Mouse (Mus musculus) layer of hippocampus, postnatal 36 days (tissue): ENCODE data around the gene Sprr2a3. TPM values are rescaled to one million over a fixed set of nuclear protein-coding genes. Genes with fewer than 3 reads are reported as not detected.
"Not testable (repeated sequence)": the region's sequence is repeated elsewhere in the genome, so short reads cannot be mapped to it uniquely, and the experiment has no call there.

Experiments
- DNase-seq, 2 experiments: peaks; one replicate each; pipeline ENCODE4 v3.0.0; 2022
- total RNA-seq, 2 experiments: library from RNA; stranded (reverse); gene quantifications; 2 replicates each; pipeline ENCODE4 v1.2.3; 2021

Sprr2a3 gene
- not detected for total RNA-seq

GRCm38 (mm10) chr3:92285101-92285500, at the start of gene Sprr2a3:
TSS of gene Sprr2a3 (plus strand) at chr3:92285417.
- DNase-seq: not testable (repeated sequence)

GRCm38 (mm10) chr3:92236463-92237189, 48.6 kb upstream of the Sprr2a3 start:
- DNase-seq: not testable (repeated sequence)

- DNase-seq: not testable (repeated sequence)
Observed at GRCm38 (mm10) chr3:92238736-92239135, 46.5 kb upstream of the Sprr2a3 start.

- DNase-seq: not testable (repeated sequence)
Observed at GRCm38 (mm10) chr3:92239197-92239596, 46.0 kb upstream of the Sprr2a3 start.

- DNase-seq: not testable (repeated sequence)
Observed at GRCm38 (mm10) chr3:92244833-92245232, 40.4 kb upstream of the Sprr2a3 start.

- not testable (repeated sequence) for DNase-seq
Observed at GRCm38 (mm10) chr3:92246245-92246644, 39.0 kb upstream of the Sprr2a3 start.

- not testable (repeated sequence) for DNase-seq
Observed at GRCm38 (mm10) chr3:92248494-92248893, 36.7 kb upstream of the Sprr2a3 start.

- not testable (repeated sequence) for DNase-seq
Observed at GRCm38 (mm10) chr3:92250450-92250849, 34.8 kb upstream of the Sprr2a3 start.

GRCm38 (mm10) chr3:92253860-92254259, 31.4 kb upstream of the Sprr2a3 start:
- DNase-seq: not testable (repeated sequence)

GRCm38 (mm10) chr3:92258526-92258925, 26.7 kb upstream of the Sprr2a3 start:
- DNase-seq: not testable (repeated sequence)

GRCm38 (mm10) chr3:92263462-92263861, 21.8 kb upstream of the Sprr2a3 start:
- not testable (repeated sequence) for DNase-seq

GRCm38 (mm10) chr3:92271414-92271985, 13.7 kb upstream of the Sprr2a3 start:
- not testable (repeated sequence) for DNase-seq

- not testable (repeated sequence) for DNase-seq
Observed at GRCm38 (mm10) chr3:92273504-92273903, 11.7 kb upstream of the Sprr2a3 start.

GRCm38 (mm10) chr3:92274018-92274417, 11.2 kb upstream of the Sprr2a3 start:
- not testable (repeated sequence) for DNase-seq

GRCm38 (mm10) chr3:92279663-92280062, 5.6 kb upstream of the Sprr2a3 start:
- not testable (repeated sequence) for DNase-seq

GRCm38 (mm10) chr3:92280963-92281606, 4.1 kb upstream of the Sprr2a3 start:
- DNase-seq: not testable (repeated sequence)

- not testable (repeated sequence) for DNase-seq
Observed at GRCm38 (mm10) chr3:92288489-92288888, 3.3 kb downstream of the Sprr2a3 start.

- DNase-seq: no peak
Observed at GRCm38 (mm10) chr3:92307406-92307805, 22.2 kb downstream of the Sprr2a3 start.

GRCm38 (mm10) chr3:92316320-92316719, 31.1 kb downstream of the Sprr2a3 start, which contains the start of gene Sprr2b:
TSS of gene Sprr2b (plus strand) at chr3:92316620.
- DNase-seq: no peak

- DNase-seq: no peak
Observed at GRCm38 (mm10) chr3:92317384-92317783, 32.2 kb downstream of the Sprr2a3 start.

- no peak for DNase-seq
Observed at GRCm38 (mm10) chr3:92336278-92336677, 51.1 kb downstream of the Sprr2a3 start.

GRCm38 (mm10) chr3:92338840-92339239, 53.6 kb downstream of the Sprr2a3 start, which contains the start of gene Sprr2d:
TSS of gene Sprr2d (plus strand) at chr3:92339140.
- DNase-seq: no peak
